Mouse (Mus musculus) cortical plate, adult 2 months (tissue): ENCODE data around the gene Soga1.

ENCODE experiments used
- CTCF ChIP-seq: fragments of 200-500 bp; IDR thresholded peaks from 2 replicates; pipeline ENCODE4 v1.5.1; 2011; ENCODE audit warnings: mild to moderate bottlenecking, control low read depth, low read length; ENCODE audit not compliant: insufficient read depth; ENCODE audit errors: extremely low read depth
- POLR2A ChIP-seq: fragments of 200-500 bp; IDR thresholded peaks from 2 replicates; pipeline ENCODE4 v1.6.1; 2011; ENCODE audit warnings: mild to moderate bottlenecking, low read length, control low read depth; ENCODE audit not compliant: insufficient read depth; ENCODE audit errors: extremely low read depth

- TF ChIP-seq CTCF (no peak), POLR2A (no peak)
Measured at GRCm38 (mm10) chr2:157086796-157087195, 7.7 kb upstream of the Soga1 start, which contains the start of gene Tldc2.
